Mouse (Mus musculus): ENCODE results near the gene Omt2b.
"Not testable (repeated sequence)": the region's sequence is repeated elsewhere in the genome, so short reads cannot be mapped to it uniquely, and the experiment has no call there.

DNA sequence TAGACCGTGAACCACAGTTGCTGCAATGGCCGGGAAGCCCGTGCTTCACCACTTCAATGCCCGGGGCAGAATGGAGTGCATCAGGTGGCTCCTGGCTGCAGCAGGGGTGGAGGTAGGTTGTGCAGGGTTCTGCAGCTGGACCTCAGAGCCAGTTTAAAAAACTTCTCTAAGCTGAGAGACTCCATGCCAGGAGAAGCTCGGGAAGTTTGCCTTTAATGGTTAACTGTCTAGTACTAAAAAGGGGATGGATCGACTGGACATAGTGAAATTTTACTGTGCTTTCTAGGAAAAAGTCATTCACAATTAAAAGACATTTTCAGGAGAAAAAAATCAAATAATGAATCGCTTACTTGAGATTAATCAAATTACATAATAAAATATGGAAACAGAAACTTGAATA is 32.6 kb upstream of the Omt2b start:
- TF ChIP-seq CTCF, EP300 (IDR thresholded peaks at IDR 0.05; ENCODE audit: low read depth): not testable (repeated sequence)
